Mouse (Mus musculus): ENCODE results near the gene Naif1.

The Naif1 gene

DNA sequence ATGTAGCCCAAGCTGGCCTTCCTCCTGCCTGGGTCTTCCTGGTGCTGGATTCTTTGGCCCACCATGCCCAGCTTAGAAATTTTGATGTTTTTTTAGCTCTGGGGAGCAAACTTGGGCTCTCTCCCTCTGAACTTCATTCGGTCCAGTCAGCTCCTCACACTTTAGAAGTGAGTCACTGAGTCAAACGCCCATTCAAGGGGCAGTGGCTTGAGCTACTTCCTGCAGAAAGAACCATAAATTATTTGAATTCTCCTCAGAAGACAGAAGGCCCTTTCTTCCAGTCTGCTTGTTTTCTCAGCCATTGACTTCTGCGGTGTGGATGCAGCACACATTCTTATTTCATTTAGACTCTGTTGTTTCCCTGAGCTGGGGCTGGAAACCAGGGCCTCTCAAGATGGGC is 53.3 kb downstream of the Naif1 start:
- no peak for DNase-seq

DNA sequence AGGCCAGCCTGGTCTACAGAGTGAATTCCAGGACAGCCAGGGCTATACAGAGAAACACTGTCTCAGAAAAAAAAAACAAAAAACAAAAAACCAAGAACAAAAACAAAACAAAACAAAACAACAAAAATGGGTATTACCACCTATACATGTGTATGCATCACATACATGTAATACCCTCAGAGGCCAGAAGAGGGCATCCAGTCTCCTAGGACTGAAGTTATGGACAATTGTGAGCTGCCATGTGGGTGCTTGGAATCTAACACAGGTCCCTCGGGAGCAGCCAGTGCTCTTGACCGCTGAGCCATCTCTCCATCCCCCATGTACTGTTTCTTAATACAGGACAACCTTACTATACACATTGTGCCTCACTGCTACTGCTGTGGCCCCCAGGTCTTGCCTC is 55.3 kb downstream of the Naif1 start:
- DNase-seq, result no peak

Data from right cerebral cortex, adult 18-20 months (tissue).